Mouse (Mus musculus) ES-Bruce4 (cell line): ENCODE measurements around the gene Fndc1.

Source experiments
- CTCF ChIP-seq: IDR thresholded peaks from one replicate; pipeline ENCODE4 v1.8.1; 2011; ENCODE audit warnings: low read depth, low read length
- EP300 ChIP-seq: IDR thresholded peaks from 2 replicates; pipeline ENCODE4 v1.6.1; 2011; ENCODE audit warnings: low read depth, low read length; ENCODE audit not compliant: insufficient read depth
- POLR2A ChIP-seq: IDR thresholded peaks from one replicate; pipeline ENCODE4 v1.8.1; 2011; ENCODE audit warnings: low read length; ENCODE audit not compliant: insufficient read depth

DNA sequence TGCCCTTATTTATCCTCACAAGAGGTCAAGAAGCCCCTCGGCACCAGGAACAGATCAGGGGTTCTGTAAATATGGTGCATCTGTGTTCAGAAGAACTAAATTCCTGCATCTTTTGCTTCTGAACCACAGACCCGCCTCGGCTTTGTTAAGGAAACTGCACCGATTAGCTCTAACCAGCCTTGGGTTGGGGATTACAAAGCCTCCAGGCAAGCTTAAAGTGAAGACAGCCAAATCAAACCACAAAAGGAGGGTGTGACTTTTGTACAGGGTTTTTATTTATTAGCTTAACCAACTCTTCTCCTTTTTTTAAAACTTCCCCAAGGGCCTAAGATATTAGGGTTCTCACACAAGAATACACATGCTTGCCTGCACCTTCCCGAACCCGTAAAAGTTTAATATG is 23.1 kb upstream of the Fndc1 start:
- TF ChIP-seq CTCF (no peak), POLR2A (no peak), EP300 (no peak)
